Mouse (Mus musculus): Measurements from ENCODE around the gene Pkd1l2.

DNA sequence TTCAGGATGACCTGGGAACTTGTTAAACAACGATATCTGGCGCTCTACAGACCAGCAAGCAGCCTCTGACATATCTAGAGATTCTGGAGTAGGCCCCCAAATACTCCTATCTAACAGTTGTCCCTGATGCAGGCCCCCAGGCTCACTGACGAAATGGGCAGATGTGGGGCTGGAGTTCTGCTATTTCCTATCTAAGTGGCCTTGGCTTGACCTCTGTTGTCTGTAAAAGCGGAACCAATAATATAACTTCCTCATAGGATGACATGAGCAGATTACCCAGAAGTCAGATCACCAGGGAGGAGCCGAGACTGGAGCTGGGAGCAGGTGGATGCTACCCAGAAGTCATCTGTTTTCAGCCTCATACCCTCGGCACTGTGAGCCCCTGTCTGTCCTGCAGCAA lies 27.2 kb downstream of the Pkd1l2 start:
- TF ChIP-seq CTCF (IDR thresholded peaks at IDR 0.05; ENCODE audit: insufficient read depth, low read depth, low read length), result no peak
- no peak for TF ChIP-seq POLR2A (IDR thresholded peaks at IDR 0.05; ENCODE audit: insufficient read depth, low read depth, low read length)

Measured in olfactory bulb, adult 2 months (tissue).